Mouse (Mus musculus) limb, embryonic 10.5 days (tissue): ENCODE results near the gene Mfsd1. TPM values are rescaled to one million over a fixed set of nuclear protein-coding genes. Genes with fewer than 3 reads are reported as not detected.

ENCODE experiments used
- DNase-seq: peaks from one replicate; pipeline ENCODE4 v3.0.0-alpha.2; 2017; ENCODE audit warnings: low spot score
- H3K27ac ChIP-seq: fragments of 300-500 bp; sonication (generic); 2 replicates; pipeline ENCODE4 v1.5.1; 2016; ENCODE audit warnings: mild to moderate bottlenecking
- H3K27me3 ChIP-seq: fragments of 300-500 bp; sonication (generic); 2 replicates; pipeline ENCODE4 v1.6.1; 2016; ENCODE audit warnings: low read depth, mild to moderate bottlenecking; ENCODE audit not compliant: poor library complexity, severe bottlenecking
- H3K36me3 ChIP-seq: fragments of 300-500 bp; sonication (generic); 2 replicates; pipeline ENCODE4 v1.6.1; 2016; ENCODE audit warnings: mild to moderate bottlenecking, moderate library complexity
- H3K4me1 ChIP-seq: fragments of 300-500 bp; sonication (generic); 2 replicates; pipeline ENCODE4 v1.6.1; 2016
- H3K4me3 ChIP-seq: fragments of 300-500 bp; sonication (generic); 2 replicates; pipeline ENCODE4 v1.5.1; 2016; ENCODE audit warnings: mild to moderate bottlenecking, moderate library complexity
- H3K9me3 ChIP-seq: fragments of 300-500 bp; sonication (generic); replicated peaks from 2 replicates; pipeline ENCODE4 v1.6.1; 2016; ENCODE audit warnings: mild to moderate bottlenecking
- WGBS: fragments of 180-500 bp; shearing (Covaris S2); methylation state at CpG from one replicate; pipeline ENCODE4 v1.1.7; 2016; 5-methylcytosine and 5-hydroxymethylcytosine counted together
- polyA plus RNA-seq: library from polyadenylated mRNA; unstranded; fragments of >200 nt; fragmentation: Nextera tagmentation; extraction: Ambion mirVana; gene quantifications from 2 replicates; pipeline ENCODE4 v1.2.1, GENCODE M21; 2016

The Mfsd1 gene
- polyA plus RNA-seq, 1 experiment from 2014 or later: 59.7 TPM

DNA sequence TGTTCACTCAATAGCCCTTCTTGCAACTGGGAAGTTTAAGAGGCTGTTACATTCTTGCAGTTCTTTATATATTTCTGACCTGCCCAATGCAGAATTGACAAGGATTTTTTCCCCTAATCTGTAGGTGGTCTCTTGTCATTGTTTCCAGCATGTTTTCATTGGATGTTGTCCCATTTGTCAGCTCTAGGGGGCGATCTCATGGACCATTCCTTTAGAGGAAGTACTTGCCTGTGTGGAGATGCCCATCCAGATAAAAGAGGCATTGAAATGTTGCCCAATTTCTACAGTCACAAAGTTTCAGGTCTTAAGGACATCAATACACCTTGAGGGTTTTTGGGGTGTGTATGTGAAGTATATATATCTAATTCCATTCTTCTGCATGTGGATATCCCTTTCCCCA, 9.0 kb upstream of the Mfsd1 start:
- no peaks in the 10 kb centered on the region for H3K4me1 ChIP-seq
- no peaks in the 10 kb centered on the region for H3K36me3 ChIP-seq
- peaks cover 12% of the 10 kb centered on the region; the same call in 1 of the 2 replicates for H3K27me3 ChIP-seq
- H3K9me3 ChIP-seq: no peaks in the 10 kb centered on the region
- no peak for DNase-seq
- H3K4me3 ChIP-seq: no peak overlapping the region
- 3% methylated on average over 1 of the region's 1 CpGs for WGBS
- no peak overlapping the region for H3K27ac ChIP-seq

DNA sequence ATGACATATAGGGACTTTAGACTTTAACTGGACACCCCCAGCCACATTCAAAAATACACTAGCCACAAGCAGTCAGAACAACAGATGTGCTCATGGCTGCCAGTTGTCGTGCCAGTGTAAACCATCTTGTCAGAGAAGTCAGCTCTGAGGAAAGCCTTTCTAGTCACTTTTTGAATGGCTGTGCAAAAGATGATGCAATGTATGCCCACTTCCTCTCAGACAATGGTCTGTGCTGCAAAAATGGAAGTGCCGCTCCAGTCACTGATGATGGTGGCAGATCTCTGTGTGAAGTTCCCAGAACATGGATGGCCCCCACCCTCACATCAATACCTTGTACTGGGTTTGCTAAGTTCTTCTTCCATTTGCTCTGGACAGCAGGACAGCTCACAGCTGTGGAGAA, 6.3 kb upstream of the Mfsd1 start:
- 91% methylated on average over 2 of the region's 2 CpGs for WGBS
- Histone ChIP-seq H3K27me3 (0 out of 2 replicates have a peak, but pooled peaks cover 6% of the 10 kb centered on the region), H3K36me3 (no peaks in the 10 kb centered on the region), H3K4me3 (no peak overlapping the region), H3K4me1 (no peaks in the 10 kb centered on the region), H3K9me3 (no peaks in the 10 kb centered on the region), H3K27ac (no peak overlapping the region)
- no peak for DNase-seq

DNA sequence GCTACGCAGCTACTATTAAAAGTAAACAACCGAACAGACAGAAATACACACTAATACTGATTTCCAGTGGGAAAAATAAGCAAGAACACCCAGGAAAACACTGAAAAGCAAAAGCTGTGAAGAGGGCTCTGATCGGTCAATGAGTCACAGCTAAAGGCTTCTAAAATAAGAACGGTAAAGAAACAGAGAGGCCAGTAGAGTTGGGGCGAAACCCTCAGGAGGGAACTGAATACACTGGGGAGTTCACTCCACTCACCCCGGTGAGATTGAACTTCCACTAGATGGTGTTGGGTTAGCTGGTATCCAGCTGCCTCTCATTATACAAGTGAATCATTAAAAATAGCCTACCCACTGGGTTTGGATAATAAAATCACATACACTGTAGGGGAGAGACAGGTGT, 5.8 kb upstream of the Mfsd1 start:
- Histone ChIP-seq H3K4me3 (no peak overlapping the region), H3K36me3 (no peaks in the 10 kb centered on the region), H3K9me3 (no peaks in the 10 kb centered on the region), H3K27me3 (0 out of 2 replicates have a peak, but pooled peaks cover 6% of the 10 kb centered on the region), H3K4me1 (no peaks in the 10 kb centered on the region), H3K27ac (no peak overlapping the region)
- no peak for DNase-seq
- 90% methylated on average over 6 of the region's 6 CpGs for WGBS

- H3K4me1 ChIP-seq: peaks cover 10% of the 10 kb centered on the region
- peak overlapping the region; percentile 93 for H3K4me3 ChIP-seq
- H3K9me3 ChIP-seq: no peaks in the 10 kb centered on the region
- 26% methylated on average over 16 of the region's 16 CpGs for whole genome bisulfite sequencing
- no peak for DNase-seq
- H3K27ac ChIP-seq: peak overlapping the region; percentile 84
- H3K36me3 ChIP-seq: peaks cover 29% of the 10 kb centered on the region
- no peaks in the 10 kb centered on the region for H3K27me3 ChIP-seq
These were observed 744 bp downstream of the Mfsd1 start for GRCm38 (mm10) chr3:67583125-67583845.

DNA sequence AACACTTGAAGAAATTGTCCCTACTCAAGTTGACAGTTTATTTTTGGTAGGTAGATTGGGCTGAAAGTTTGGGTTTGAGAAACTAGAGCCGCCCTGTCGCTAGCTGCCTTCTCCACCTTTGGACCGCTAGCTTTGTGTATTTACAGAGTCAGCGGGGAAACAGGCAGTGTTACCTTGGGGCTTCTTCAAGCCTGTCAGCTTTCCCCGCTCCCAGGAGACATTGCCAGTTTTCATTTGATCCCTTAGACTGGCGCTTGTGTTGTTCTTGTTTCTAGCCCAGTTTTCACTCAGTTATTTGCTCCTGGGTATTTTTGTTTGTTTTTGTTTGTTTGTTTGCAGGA, 1.3 kb downstream of the Mfsd1 start:
- peaks cover 32% of the 10 kb centered on the region for H3K36me3 ChIP-seq
- H3K27me3 ChIP-seq: no peaks in the 10 kb centered on the region
- 82% methylated on average over 6 of the region's 6 CpGs for WGBS
- peaks cover 10% of the 10 kb centered on the region for H3K4me1 ChIP-seq
- DNase-seq: no peak
- H3K4me3 ChIP-seq: peak overlapping the region; percentile 93; the same call in 1 of the 2 replicates
- no peaks in the 10 kb centered on the region for H3K9me3 ChIP-seq
- H3K27ac ChIP-seq: no peak overlapping the region

DNA sequence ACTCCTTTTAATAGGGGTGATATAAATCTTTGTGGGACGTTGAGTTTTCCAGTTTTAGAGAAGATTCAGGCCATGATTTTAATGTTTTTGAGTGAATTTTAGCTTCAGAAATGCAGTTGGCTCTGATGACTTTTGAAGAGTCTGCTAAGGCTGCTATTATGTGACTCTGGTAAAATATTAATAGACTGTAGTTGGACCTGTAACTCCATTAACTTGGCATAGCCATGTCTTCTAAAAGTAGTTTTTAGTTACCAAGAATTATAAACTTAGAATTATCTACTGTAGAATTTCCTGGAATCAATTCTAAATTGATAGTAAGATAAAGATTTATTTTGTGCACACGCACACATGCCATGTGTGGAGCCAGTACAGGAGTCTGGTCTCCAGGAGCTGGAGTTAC, 4.0 kb downstream of the Mfsd1 start:
- Histone ChIP-seq H3K9me3 (no peaks in the 10 kb centered on the region), H3K4me1 (peaks cover 10% of the 10 kb centered on the region), H3K27me3 (no peaks in the 10 kb centered on the region), H3K27ac (no peak overlapping the region), H3K4me3 (no peak overlapping the region), H3K36me3 (peaks cover 58% of the 10 kb centered on the region)
- no peak for DNase-seq
- WGBS: 93% methylated on average over 2 of the region's 2 CpGs

- H3K36me3 ChIP-seq: peaks cover 68% of the 10 kb centered on the region
- no peak for DNase-seq
- H3K9me3 ChIP-seq: no peaks in the 10 kb centered on the region
- WGBS: 86% methylated on average over 9 of the region's 9 CpGs
- H3K27me3 ChIP-seq: no peaks in the 10 kb centered on the region
- H3K4me1 ChIP-seq: peaks cover 10% of the 10 kb centered on the region
- H3K27ac ChIP-seq: no peak overlapping the region
- H3K4me3 ChIP-seq: no peak overlapping the region
These were observed 4.9 kb downstream of the Mfsd1 start for GRCm38 (mm10) chr3:67587430-67587829.

DNA sequence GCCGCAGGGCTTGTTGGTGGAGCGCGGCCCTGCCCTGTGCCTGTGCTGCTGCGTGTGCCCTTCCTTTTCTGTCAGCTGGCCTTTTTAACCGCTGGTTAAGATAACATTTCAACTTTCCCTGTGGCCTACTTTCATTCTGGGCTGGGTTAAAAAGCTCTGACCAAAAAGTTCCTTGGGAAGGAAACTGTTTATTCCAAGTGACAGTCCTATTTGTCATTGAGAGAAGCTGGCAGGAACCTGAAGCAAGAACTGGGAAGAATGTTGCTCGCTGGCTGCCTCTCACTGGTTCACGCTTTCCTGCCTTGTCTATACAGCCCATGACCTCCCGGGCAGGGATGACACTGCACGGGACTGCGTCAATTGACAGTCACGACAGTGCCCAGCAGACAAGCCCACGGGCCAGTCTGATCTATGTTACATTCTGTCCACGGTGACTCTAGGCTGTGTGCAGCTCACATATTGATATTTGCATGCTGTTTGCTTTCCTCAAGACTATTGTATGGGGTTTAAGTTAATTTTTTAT, 19.1 kb downstream of the Mfsd1 start:
- no peak for DNase-seq
- Histone ChIP-seq H3K4me3 (no peak overlapping the region), H3K9me3 (no peaks in the 10 kb centered on the region), H3K27me3 (no peaks in the 10 kb centered on the region), H3K36me3 (peaks cover 62% of the 10 kb centered on the region), H3K4me1 (no peaks in the 10 kb centered on the region), H3K27ac (no peak overlapping the region)
- whole genome bisulfite sequencing: 90% methylated on average over 13 of the region's 13 CpGs

- no peaks in the 10 kb centered on the region for H3K27me3 ChIP-seq
- H3K36me3 ChIP-seq: no peaks in the 10 kb centered on the region
- DNase-seq: no peak
- H3K9me3 ChIP-seq: no peaks in the 10 kb centered on the region
- no peak overlapping the region for H3K4me3 ChIP-seq
- H3K4me1 ChIP-seq: peaks cover 13% of the 10 kb centered on the region
- no peak overlapping the region for H3K27ac ChIP-seq
These were observed 35.7 kb downstream of the Mfsd1 start for GRCm38 (mm10) chr3:67618222-67618621.

GRCm38 (mm10) chr3:67624629-67625028, 42.1 kb downstream of the Mfsd1 start:
- Histone ChIP-seq H3K36me3 (no peaks in the 10 kb centered on the region), H3K9me3 (no peaks in the 10 kb centered on the region), H3K27me3 (peaks cover 6% of the 10 kb centered on the region; the same call in 1 of the 2 replicates), H3K27ac (no peak overlapping the region), H3K4me1 (no peaks in the 10 kb centered on the region), H3K4me3 (no peak overlapping the region)
- WGBS: 88% methylated on average over 1 of the region's 1 CpGs
- DNase-seq: no peak

DNA sequence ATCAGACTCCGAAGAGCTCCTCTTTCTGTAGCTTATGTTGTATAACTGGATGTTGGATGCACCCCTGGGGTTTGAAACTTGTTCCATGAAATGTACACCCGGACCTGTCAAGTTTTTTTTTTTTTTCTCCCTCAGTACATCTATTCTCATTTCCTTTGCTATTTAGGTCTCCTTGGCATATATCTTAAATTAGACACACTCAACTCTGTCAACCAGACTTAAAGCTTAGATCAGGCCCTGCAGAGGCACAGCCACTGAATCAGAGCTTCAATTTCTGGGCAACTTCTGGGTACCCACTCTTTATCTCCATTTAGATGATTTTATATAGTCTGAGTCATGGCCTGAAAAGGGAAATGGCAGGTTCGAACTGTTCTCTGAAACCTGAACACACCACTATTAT, 60.6 kb downstream of the Mfsd1 start:
- Histone ChIP-seq H3K9me3 (no peaks in the 10 kb centered on the region), H3K36me3 (no peaks in the 10 kb centered on the region), H3K4me3 (no peak overlapping the region), H3K27me3 (no peaks in the 10 kb centered on the region), H3K27ac (no peak overlapping the region), H3K4me1 (no peaks in the 10 kb centered on the region)
- no peak for DNase-seq
- 86% methylated on average over 3 of the region's 3 CpGs for WGBS

DNA sequence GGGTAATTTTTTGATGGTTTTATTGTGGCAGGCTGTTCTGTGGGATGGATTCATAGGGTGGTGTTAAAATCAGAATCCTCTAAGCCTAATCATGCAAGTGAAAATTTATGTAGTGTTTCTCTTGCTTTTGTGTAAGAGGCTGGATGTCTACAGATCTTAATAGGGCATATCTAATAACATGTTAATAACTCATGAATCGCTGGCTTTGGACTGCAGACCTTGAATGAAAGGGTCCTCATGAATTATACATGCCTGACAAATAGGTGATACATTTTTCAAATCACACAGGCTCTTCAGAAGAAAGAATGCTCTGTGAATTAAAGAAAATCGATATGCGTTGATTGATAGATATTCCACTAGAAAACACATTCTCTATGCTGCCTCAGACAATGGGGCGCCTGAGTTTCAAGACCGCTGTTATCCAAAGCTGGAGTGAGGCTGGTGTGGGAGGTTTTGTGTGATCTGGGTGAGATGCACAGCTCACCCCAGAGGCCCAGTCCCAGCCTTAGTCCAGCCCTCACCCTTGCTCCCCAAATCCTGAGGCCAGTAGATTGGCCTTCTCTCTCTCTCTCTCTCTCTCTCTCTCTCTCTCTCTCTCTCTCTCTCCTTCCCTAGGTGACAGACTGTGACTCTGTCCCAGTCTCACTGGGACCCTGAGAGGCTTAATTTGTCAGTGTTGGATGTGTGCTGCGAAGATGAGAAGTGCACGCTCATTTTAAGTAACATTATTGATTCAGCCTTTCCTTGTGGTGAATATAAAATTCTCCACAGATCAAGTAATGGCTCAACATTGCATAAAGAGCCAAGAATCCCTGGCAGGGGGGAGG, 63.3 kb downstream of the Mfsd1 start:
- H3K4me1 ChIP-seq: no peaks in the 10 kb centered on the region
- no peaks in the 10 kb centered on the region for H3K9me3 ChIP-seq
- no peak for DNase-seq
- no peak overlapping the region for H3K4me3 ChIP-seq
- H3K36me3 ChIP-seq: no peaks in the 10 kb centered on the region
- H3K27ac ChIP-seq: no peak overlapping the region
- H3K27me3 ChIP-seq: no peaks in the 10 kb centered on the region
- 91% methylated on average over 7 of the region's 7 CpGs for WGBS
